Mouse (Mus musculus) MEL (cell line): ENCODE data around the gene Ddn. TPM values are rescaled to one million over a fixed set of nuclear protein-coding genes. Genes with fewer than 3 reads are reported as not detected.

Experiments
- DNase-seq: peaks from one replicate; pipeline ENCODE4 v3.0.0; 2011; ENCODE audit warnings: low read depth, low spot score
- H3K27ac ChIP-seq: 2 replicates; pipeline ENCODE4 v1.5.1; 2012; ENCODE audit warnings: low read depth, mild to moderate bottlenecking, control low read depth, low read length, moderate library complexity; ENCODE audit not compliant: control insufficient read depth
- H3K27me3 ChIP-seq, 2 experiments: fragments of 150-350 bp in 1 of 2; sonication (generic) in 1 of 2; 2 replicates each; pipeline ENCODE4 v1.6.1; 2012; ENCODE audit warnings: low read length in 2 of 2, mild to moderate bottlenecking in 2 of 2, improper control_type of control experiment in 1 of 2, moderate library complexity in 1 of 2; ENCODE audit not compliant: insufficient read depth in 2 of 2, control insufficient read depth in 1 of 2
- H3K36me3 ChIP-seq, 2 experiments: 2 replicates each; pipeline ENCODE4 v1.6.1; 2012 to 2014; ENCODE audit warnings: low read length in 2 of 2, improper control_type of control experiment in 1 of 2, inconsistent platforms in 1 of 2, mild to moderate bottlenecking in 1 of 2; ENCODE audit not compliant: insufficient read depth in 2 of 2, control insufficient read depth in 1 of 2
- H3K4me1 ChIP-seq, 2 experiments: fragments of 150-350 bp in 1 of 2; sonication (generic) in 1 of 2; 2 replicates each; pipeline ENCODE4 v1.6.1; 2012; ENCODE audit warnings: low read length in 2 of 2, improper control_type of control experiment in 1 of 2, mild to moderate bottlenecking in 1 of 2; ENCODE audit not compliant: insufficient read depth in 2 of 2, control insufficient read depth in 1 of 2
- H3K4me3 ChIP-seq, 2 experiments: fragments of 150-350 bp in 1 of 2; sonication (generic) in 1 of 2; 2 replicates each; pipeline ENCODE4 v1.5.1; 2012; ENCODE audit warnings: low read depth in 2 of 2, low read length in 2 of 2, mild to moderate bottlenecking in 2 of 2, moderate library complexity in 2 of 2, control low read depth in 1 of 2, improper control_type of control experiment in 1 of 2; ENCODE audit not compliant: control insufficient read depth in 1 of 2, insufficient read depth in 1 of 2
- H3K79me2 ChIP-seq: 2 replicates; pipeline ENCODE4 v1.6.1; 2012; ENCODE audit warnings: mild to moderate bottlenecking, low read length, moderate library complexity; ENCODE audit not compliant: control insufficient read depth, poor library complexity, insufficient read depth
- H3K9ac ChIP-seq: 2 replicates; pipeline ENCODE4 v1.6.1; 2012; ENCODE audit warnings: low read depth, mild to moderate bottlenecking, control low read depth, low read length, moderate library complexity; ENCODE audit not compliant: control insufficient read depth, poor library complexity, severe bottlenecking
- H3K9me3 ChIP-seq: fragments of 150-350 bp; sonication (generic); replicated peaks from 2 replicates; pipeline ENCODE4 v1.6.1; 2012; ENCODE audit warnings: mild to moderate bottlenecking, low read length, improper control_type of control experiment, moderate library complexity; ENCODE audit not compliant: insufficient read depth
- CHD1 ChIP-seq: IDR thresholded peaks from 2 replicates; pipeline ENCODE4 v1.6.1; 2012; ENCODE audit warnings: low read depth, mild to moderate bottlenecking, inconsistent platforms, low read length, improper control_type of control experiment
- CHD2 ChIP-seq: IDR thresholded peaks from 2 replicates; pipeline ENCODE4 v1.6.1; 2011; ENCODE audit warnings: low read length, improper control_type of control experiment
- CTCF ChIP-seq, 3 experiments: IDR thresholded peaks in 2 of 3; conservative IDR thresholded peaks in 1 of 3; 2 replicates each; pipeline ENCODE4 v1.5.1; 2011 to 2012; ENCODE audit warnings: low read length in 3 of 3, low read depth in 2 of 3, mild to moderate bottlenecking in 2 of 3, improper control_type of control experiment in 1 of 3, inconsistent platforms in 1 of 3, mixed read lengths in 1 of 3, moderate library complexity in 1 of 3; ENCODE audit not compliant: control insufficient read depth in 1 of 3, insufficient read depth in 1 of 3, poor library complexity in 1 of 3, severe bottlenecking in 1 of 3
- E2F4 ChIP-seq: IDR thresholded peaks from 2 replicates; pipeline ENCODE4 v1.6.1; 2011; ENCODE audit warnings: low read depth, low read length, improper control_type of control experiment, borderline replicate concordance
- ELF1 ChIP-seq: IDR thresholded peaks from 2 replicates; pipeline ENCODE4 v1.6.1; 2014; ENCODE audit warnings: low read depth, mild to moderate bottlenecking, inconsistent platforms, low read length, improper control_type of control experiment, moderate library complexity
- ETS1 ChIP-seq: IDR thresholded peaks from 2 replicates; pipeline ENCODE4 v1.6.1; 2012; ENCODE audit warnings: low read depth, mild to moderate bottlenecking, inconsistent platforms, low read length, improper control_type of control experiment, moderate library complexity
- GABPA ChIP-seq: IDR thresholded peaks from 2 replicates; pipeline ENCODE4 v1.6.1; 2012; ENCODE audit warnings: low read depth, mild to moderate bottlenecking, inconsistent platforms, low read length, improper control_type of control experiment, moderate library complexity
- KAT2A ChIP-seq: conservative IDR thresholded peaks from 2 replicates; pipeline ENCODE4 v1.6.1; 2012; ENCODE audit warnings: low read depth, low read length, improper control_type of control experiment, inconsistent platforms
- MAFK ChIP-seq: IDR thresholded peaks from 2 replicates; pipeline ENCODE4 v1.6.1; 2011; ENCODE audit warnings: low read depth, mild to moderate bottlenecking, low read length, improper control_type of control experiment, borderline replicate concordance
- MAX ChIP-seq: IDR thresholded peaks from 2 replicates; pipeline ENCODE4 v1.6.1; 2011; ENCODE audit warnings: low read length, improper control_type of control experiment
- MAZ ChIP-seq: IDR thresholded peaks from 2 replicates; pipeline ENCODE4 v1.6.1; 2012; ENCODE audit warnings: low read depth, mild to moderate bottlenecking, inconsistent platforms, low read length, improper control_type of control experiment
- MEF2A ChIP-seq: IDR thresholded peaks from 2 replicates; pipeline ENCODE4 v1.6.1; 2014; ENCODE audit warnings: low read depth, mild to moderate bottlenecking, inconsistent platforms, low read length, improper control_type of control experiment; ENCODE audit not compliant: poor library complexity, insufficient replicate concordance, severe bottlenecking; ENCODE audit errors: extremely low read depth
- MYB ChIP-seq: IDR thresholded peaks from 2 replicates; pipeline ENCODE4 v1.6.1; 2011; ENCODE audit warnings: mild to moderate bottlenecking, low read depth, low read length, improper control_type of control experiment
- NRF1 ChIP-seq: IDR thresholded peaks from 2 replicates; pipeline ENCODE4 v1.6.1; 2014; ENCODE audit warnings: low read depth, mild to moderate bottlenecking, inconsistent platforms, low read length, improper control_type of control experiment, moderate library complexity; ENCODE audit not compliant: poor library complexity, insufficient read depth, severe bottlenecking
- POLR2A ChIP-seq, 2 experiments: IDR thresholded peaks; 2 replicates each; pipeline ENCODE4 v1.6.1; 2011 to 2012; ENCODE audit warnings: low read length in 2 of 2, mild to moderate bottlenecking in 2 of 2, control low read depth in 1 of 2, improper control_type of control experiment in 1 of 2, low read depth in 1 of 2, moderate library complexity in 1 of 2; ENCODE audit not compliant: control insufficient read depth in 1 of 2, insufficient read depth in 1 of 2, poor library complexity in 1 of 2
- RCOR1 ChIP-seq: IDR thresholded peaks from 2 replicates; pipeline ENCODE4 v1.6.1; 2012; ENCODE audit warnings: low read depth, mild to moderate bottlenecking, inconsistent platforms, low read length, improper control_type of control experiment
- SMC3 ChIP-seq: IDR thresholded peaks from 2 replicates; pipeline ENCODE4 v1.6.1; 2011; ENCODE audit warnings: low read depth, low read length, improper control_type of control experiment
- TCF12 ChIP-seq: IDR thresholded peaks from 2 replicates; pipeline ENCODE4 v1.6.1; 2014; ENCODE audit warnings: low read depth, mild to moderate bottlenecking, inconsistent platforms, low read length, improper control_type of control experiment, moderate library complexity
- USF1 ChIP-seq: IDR thresholded peaks from 2 replicates; pipeline ENCODE4 v1.6.1; 2014; ENCODE audit warnings: low read depth, mild to moderate bottlenecking, inconsistent platforms, low read length, improper control_type of control experiment, moderate library complexity
- USF2 ChIP-seq, 2 experiments: IDR thresholded peaks; 2 replicates each; pipeline ENCODE4 v1.6.1; 2011 to 2012; ENCODE audit warnings: improper control_type of control experiment in 2 of 2, low read length in 2 of 2, borderline replicate concordance in 1 of 2, inconsistent platforms in 1 of 2, low read depth in 1 of 2, mild to moderate bottlenecking in 1 of 2; ENCODE audit not compliant: insufficient read depth in 1 of 2
- ZKSCAN1 ChIP-seq: IDR thresholded peaks from 2 replicates; pipeline ENCODE4 v1.6.1; 2012; ENCODE audit warnings: low read depth, mild to moderate bottlenecking, inconsistent platforms, low read length, improper control_type of control experiment, moderate library complexity
- ZMIZ1 ChIP-seq: IDR thresholded peaks from 2 replicates; pipeline ENCODE4 v1.6.1; 2012; ENCODE audit warnings: low read depth, mild to moderate bottlenecking, inconsistent platforms, low read length, improper control_type of control experiment, moderate library complexity
- polyA plus RNA-seq, 2 experiments: library from polyadenylated mRNA; stranded (reverse) in 1 of 2; unstranded in 1 of 2; fragments of >175 nt in 1 of 2; fragments of >200 nt in 1 of 2; gene quantifications; 2 replicates each; pipeline versions ENCODE4 v1.2.1 to v1.2.4; 2012; ENCODE audit warnings: low replicate concordance in 2 of 2, low read depth in 1 of 2; ENCODE audit not compliant: insufficient read length in 2 of 2, insufficient read depth in 1 of 2, missing spikeins in 1 of 2
- total RNA-seq: library from RNA; depleted of rRNA; stranded (reverse); fragments of 300-350 nt; gene quantifications from 2 replicates; pipeline ENCODE4 v1.2.3, GENCODE M21; 2012

Gene Ddn
- total and polyA plus RNA-seq, 3 experiments = 4.0 to 4.2 TPM; not detected in 1

GRCm38 (mm10) chr15:98785744-98786143, 23.5 kb downstream of the Ddn start (continued):
- TF ChIP-seq USF2 (IDR thresholded peaks at IDR 0.05; ENCODE audit: borderline replicate concordance in 1 of 2, insufficient read depth in 1 of 2, low read depth in 1 of 2, low read length in 2 of 2) = no peak
- TF ChIP-seq ELF1 = no peak
- no peak for TF ChIP-seq CHD1
- peak; percentile 42; the same call in 1 of the 2 replicates for TF ChIP-seq MAX
- no peak for TF ChIP-seq TCF12
- TF ChIP-seq USF1 = no peak
- no peak for TF ChIP-seq RCOR1
- no peak; the same call in 1 of the 2 replicates for TF ChIP-seq MAZ
- TF ChIP-seq ZKSCAN1 = no peak
- TF ChIP-seq POLR2A (IDR thresholded peaks at IDR 0.05; ENCODE audit: control insufficient read depth in 1 of 2, insufficient read depth in 1 of 2, low read depth in 1 of 2, low read length in 2 of 2, poor library complexity in 1 of 2) = no peak
- TF ChIP-seq ETS1 = no peak
- no peak for TF ChIP-seq MEF2A
- peak; percentile 71 for TF ChIP-seq SMC3
- TF ChIP-seq MAFK = no peak
- TF ChIP-seq E2F4 = no peak
- no peak for TF ChIP-seq MYB
- no peak for TF ChIP-seq CHD2
- no peak for TF ChIP-seq GABPA
- 0 out of 2 replicates have a peak, but pooled peaks have one; percentile 20 for TF ChIP-seq NRF1
- TF ChIP-seq KAT2A = no peak
- TF ChIP-seq ZMIZ1 = no peak

DNA sequence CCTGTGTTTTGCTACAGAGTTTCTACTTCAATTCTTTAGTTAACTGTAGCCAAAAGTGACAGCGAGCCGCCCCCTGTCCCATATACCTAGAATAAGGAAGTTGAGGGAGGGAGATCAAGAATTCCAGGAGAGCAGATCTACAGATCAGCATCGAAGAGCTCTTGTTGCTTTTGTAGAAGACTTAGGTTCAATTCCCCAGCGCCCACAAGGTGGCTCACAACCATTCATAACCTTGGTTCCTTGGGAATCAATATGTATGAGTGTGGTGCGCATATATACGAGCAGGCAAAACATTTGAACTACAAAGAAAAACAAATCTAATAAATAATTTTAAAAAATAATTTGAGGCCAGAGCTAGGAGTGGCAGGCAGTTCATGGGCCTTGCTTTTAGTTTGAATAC, 28.1 kb downstream of the Ddn start:
- H3K9ac ChIP-seq = no peak overlapping the region
- no peaks in the 10 kb centered on the region for H3K9me3 ChIP-seq
- H3K4me1 ChIP-seq = no peaks in the 10 kb centered on the region; a peak in 1 of 4 replicates
- DNase-seq = no peak
- no peak overlapping the region for H3K4me3 ChIP-seq
- no peaks in the 10 kb centered on the region for H3K27me3 ChIP-seq
- H3K79me2 ChIP-seq = no peaks in the 10 kb centered on the region
- H3K27ac ChIP-seq = no peak overlapping the region
- TF ChIP-seq SMC3 (peak; percentile 10; the same call in 1 of the 2 replicates), CTCF (IDR thresholded peaks at IDR 0.05 in 2 of 3, conservative IDR thresholded peaks at IDR 0.05 in 1 of 3; ENCODE audit: control insufficient read depth in 1 of 3, insufficient read depth in 1 of 3, low read depth in 2 of 3, low read length in 3 of 3, poor library complexity in 1 of 3, severe bottlenecking in 1 of 3) (peak in 1 of 3 experiments; percentile 24; a peak in 1 of 6 replicates), KAT2A (no peak), NRF1 (no peak), RCOR1 (no peak), MAX (no peak)
- H3K36me3 ChIP-seq = no peaks in the 10 kb centered on the region
